Mouse (Mus musculus) kidney, adult 9 months (tissue): ENCODE results near the gene Barx2.

Source experiments
- DNase-seq: peaks from one replicate; pipeline ENCODE4 v3.0.0; 2022

Barx2 gene

DNA sequence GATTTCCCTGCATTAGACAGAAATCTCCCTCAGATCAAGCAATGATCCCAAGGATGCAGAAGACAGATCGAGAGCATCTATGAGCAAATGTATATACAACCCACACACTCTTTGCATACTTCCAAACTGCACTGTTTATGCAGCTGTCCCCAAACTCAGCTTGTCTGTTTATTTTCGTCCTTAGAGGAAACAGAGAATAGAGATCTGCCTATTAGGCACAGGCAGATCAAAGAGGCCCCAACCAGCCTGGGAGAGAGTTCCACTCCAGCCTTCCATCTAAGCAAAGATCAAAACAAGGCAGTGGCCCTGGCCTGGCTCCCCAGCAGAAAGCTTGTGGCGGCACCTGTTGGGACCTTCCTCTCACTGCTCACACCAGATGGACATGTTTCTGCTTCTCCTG, 27.0 kb downstream of the Barx2 start:
- DNase-seq = no peak

DNA sequence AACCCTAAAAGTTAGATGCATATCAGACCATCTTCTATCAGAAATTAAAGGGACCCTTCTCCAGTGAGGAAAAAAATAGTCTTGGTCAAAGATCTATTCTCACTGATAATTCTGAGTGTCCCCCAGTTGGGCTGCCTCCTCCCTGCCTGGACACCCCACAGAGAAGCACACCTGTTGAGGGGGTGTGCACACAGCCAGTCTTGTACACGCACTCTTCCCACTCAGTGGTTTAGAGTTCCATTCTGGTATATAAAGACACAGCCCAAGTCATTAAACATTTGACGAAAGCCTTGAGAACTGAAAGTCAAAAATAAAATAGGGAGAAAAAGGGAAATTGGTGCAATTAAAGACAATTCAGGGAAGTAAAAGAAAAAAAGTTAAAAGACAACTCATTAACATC, 30.9 kb downstream of the Barx2 start:
- DNase-seq = no peak

GRCm38 (mm10) chr9:31875556-31875955, 37.7 kb downstream of the Barx2 start:
- DNase-seq = no peak

DNA sequence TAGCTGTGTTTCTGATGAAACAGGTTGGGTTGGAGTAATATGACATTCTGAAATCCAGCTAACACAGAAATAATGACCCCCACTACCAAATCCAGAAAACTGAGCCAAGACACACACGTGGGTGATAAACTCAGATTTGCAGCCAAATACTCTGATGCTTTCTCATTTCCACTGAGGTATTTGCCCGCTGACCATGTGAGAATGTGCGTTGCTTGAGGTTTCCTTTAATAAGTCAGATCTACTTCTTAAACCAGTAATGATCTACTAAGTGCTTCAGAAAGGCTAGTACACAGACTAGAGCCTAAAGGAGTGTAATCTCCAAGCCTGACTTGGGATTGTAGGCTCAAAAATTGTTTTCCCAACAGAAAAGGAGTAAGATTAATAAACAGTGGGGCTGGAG, 39.0 kb downstream of the Barx2 start:
- DNase-seq = no peak

GRCm38 (mm10) chr9:31871410-31871809, 41.9 kb downstream of the Barx2 start:
- no peak for DNase-seq

- DNase-seq = no peak
Measured at GRCm38 (mm10) chr9:31868823-31869460, 44.3 kb downstream of the Barx2 start.

- no peak for DNase-seq
Measured at GRCm38 (mm10) chr9:31863830-31864229, 49.4 kb downstream of the Barx2 start.

- no peak for DNase-seq
Measured at GRCm38 (mm10) chr9:31859446-31859845, 53.8 kb downstream of the Barx2 start.

GRCm38 (mm10) chr9:31858720-31859340, 54.4 kb downstream of the Barx2 start:
- DNase-seq = no peak

DNA sequence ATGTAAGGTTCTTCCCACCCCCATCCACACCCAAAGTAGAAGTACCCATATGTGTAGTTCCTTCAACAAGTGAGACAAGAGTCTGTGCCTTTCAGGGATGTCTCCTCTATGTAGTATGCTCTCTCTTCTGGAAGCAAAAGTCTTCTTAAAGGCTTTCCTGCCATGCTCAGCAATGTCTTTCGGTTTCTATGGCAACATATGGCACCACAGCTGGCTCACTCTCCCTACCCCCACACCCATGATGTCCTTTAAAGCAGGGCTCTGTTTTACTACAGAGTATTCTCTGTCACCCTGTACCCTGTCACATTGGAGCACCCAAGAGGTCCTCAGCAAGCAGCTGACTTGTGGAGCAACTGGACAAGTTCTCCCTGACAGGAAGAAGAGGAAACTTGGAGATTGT, 55.8 kb downstream of the Barx2 start:
- no peak for DNase-seq

GRCm38 (mm10) chr9:31856437-31856836, 56.8 kb downstream of the Barx2 start:
- DNase-seq = no peak

DNA sequence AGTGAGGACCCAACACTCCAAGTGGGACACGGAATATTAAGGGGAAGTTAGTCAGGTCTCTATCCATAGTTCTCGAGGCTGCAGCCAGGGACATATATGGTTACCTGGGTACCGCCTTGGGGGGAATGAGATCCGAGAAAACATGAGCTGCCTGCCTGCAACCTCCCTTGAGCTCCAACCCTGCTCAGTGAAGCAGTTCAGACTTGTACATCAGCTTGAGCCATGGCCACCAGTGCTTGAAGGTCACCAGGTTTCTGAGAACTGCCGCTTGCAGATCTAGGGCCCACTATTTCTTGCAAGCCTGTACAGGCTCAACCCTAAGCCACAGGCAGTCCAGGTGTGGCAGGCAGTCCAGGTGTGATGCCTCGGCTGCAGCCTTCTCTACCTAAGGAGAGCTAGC, 57.6 kb downstream of the Barx2 start:
- DNase-seq = peak; percentile 27

DNA sequence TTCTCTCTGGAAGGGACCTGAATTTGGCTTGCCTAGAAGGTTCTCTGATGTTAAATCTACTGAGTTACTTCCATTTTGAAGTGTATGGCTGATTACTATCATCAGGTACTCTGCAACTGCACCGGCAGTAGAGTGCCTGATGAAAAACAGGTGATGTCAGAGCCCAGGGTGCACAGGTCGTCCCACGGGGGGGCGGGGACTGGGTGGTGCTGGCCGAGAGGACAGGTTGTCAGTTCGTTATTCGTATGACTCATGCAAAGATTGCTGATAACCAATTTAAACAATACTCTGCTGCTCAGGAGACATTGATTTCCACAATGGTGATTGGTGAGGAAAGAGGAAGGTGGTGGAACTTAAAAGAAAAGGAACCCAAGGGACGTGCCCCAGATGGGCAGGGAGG, 61.6 kb downstream of the Barx2 start:
- DNase-seq = no peak

DNA sequence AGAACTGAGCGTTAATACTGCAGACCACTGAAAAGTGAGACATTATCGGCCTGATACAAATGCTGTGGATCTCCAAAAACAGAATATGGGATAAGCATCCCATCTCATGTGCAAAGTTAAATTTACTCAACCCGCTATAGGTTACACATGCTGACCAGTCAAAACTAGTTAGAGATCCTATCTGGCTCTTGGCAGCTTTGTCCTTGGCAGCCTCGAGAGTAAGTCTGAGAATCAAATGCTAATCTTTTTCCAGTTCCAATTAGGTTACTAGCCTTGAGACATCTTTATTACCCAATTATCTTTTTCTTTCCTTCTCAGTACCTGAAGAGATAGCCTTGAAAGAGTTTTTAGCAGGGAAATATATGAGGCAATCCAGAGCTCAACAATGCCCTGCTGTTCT, 62.6 kb downstream of the Barx2 start:
- DNase-seq = no peak

DNA sequence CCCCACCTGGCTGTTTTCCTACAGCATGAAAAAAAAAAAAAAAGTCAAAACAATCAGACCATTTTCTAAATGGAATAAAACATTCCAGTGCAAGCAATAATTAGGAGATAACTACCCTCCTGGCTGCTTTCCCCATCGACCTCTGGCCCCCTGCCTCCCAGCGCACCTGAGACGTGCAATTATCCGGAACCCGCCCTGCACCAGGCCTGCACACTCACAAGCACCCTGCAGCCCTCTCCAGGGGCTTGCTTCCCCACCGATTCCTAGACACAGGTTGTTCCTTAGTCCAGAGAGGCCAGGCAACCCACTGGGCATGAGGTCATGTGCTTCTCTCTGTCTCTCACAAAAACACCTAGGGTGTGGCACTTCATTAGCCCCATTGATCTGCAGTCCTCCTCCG, 63.9 kb downstream of the Barx2 start:
- no peak for DNase-seq

- no peak for DNase-seq
Measured at GRCm38 (mm10) chr9:31844614-31845013, 68.6 kb downstream of the Barx2 start.

- DNase-seq = no peak
Measured at GRCm38 (mm10) chr9:31841108-31841815, 72.0 kb downstream of the Barx2 start.

- no peak for DNase-seq
Measured at GRCm38 (mm10) chr9:31840571-31840970, 72.7 kb downstream of the Barx2 start.

- no peak for DNase-seq
Measured at GRCm38 (mm10) chr9:31840037-31840436, 73.2 kb downstream of the Barx2 start.

- DNase-seq = no peak
Measured at GRCm38 (mm10) chr9:31839106-31840027, 73.9 kb downstream of the Barx2 start.

GRCm38 (mm10) chr9:31838047-31838446, 75.2 kb downstream of the Barx2 start:
- no peak for DNase-seq

GRCm38 (mm10) chr9:31808753-31809152, 104.5 kb downstream of the Barx2 start:
- DNase-seq = peak; percentile 13

GRCm38 (mm10) chr9:31802641-31803040, 110.6 kb downstream of the Barx2 start:
- DNase-seq = no peak
